Mouse (Mus musculus) yolk sac, embryonic 10.5 days (tissue): ENCODE measurements around the gene Armc2.

Experiments used
- DNase-seq: peaks from one replicate; pipeline ENCODE4 v3.0.0-alpha.2; 2017; ENCODE audit warnings: low spot score

The Armc2 gene

DNA sequence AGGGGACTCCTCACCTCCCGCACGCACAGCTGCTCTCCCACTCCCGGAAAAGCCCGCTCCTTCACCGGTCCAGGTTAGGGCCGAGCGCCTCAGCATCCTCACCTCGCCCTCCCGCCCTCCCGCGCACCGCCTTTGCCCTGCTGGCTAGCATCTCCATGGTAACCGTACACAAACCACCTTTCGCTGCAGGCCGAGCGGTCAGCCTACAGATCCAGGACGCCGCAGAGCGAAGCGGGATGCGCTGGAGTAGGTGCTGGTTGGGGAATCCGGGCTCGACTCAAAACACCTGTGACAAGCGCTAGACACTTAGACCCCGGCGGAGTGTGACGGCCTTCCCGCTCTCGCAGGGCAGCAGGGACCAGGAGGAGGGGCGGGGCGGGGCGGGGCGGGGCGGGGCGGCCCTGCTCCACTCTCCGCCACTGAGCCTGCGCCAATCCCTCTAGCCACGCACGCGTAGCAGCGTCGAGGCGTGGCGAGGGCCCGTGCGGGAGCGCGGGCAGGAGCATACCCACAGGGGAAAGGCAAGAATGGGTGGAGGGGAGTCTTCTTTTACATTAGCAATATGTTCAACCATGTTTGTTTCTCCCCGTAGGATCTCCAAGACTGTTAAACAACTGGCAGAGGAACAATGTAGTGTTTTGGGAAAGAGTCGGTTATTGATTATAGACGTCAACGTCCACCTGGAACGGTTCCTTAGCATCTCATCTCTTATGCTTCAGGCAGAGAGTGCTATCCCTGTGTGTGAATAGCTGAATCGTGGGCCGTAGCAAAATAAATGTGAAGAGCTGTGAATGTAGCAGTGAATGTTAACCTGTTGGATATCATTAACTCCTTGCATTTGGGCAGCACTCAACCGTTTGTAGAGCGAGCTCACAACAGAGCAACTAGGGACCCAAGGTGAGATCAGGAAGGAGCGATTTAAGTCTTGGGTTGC, at the start of gene Armc2:
Gene Armc2, minus strand, starts transcription at position 427 of the 934 bp plus-strand sequence.
- DNase-seq, result peak; percentile 82

- no peak for DNase-seq
Measured at GRCm38 (mm10) chr10:42064446-42064845, 46.2 kb upstream of the Armc2 start.

DNA sequence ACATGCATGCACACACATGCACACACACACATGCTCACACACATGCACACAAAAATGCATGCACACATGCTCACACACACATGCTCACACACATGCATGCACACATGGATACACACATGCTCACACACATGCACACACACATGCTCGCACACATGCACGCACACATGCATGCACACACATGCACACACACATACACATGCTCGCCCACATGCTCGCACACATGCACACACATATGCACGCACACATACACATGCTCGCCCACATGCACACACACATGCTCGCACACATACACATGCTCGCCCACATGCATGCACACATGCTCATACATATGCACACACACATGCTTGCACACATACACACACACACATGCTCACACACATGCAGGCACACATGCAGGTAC, 41.3 kb upstream of the Armc2 start:
- no peak for DNase-seq

DNA sequence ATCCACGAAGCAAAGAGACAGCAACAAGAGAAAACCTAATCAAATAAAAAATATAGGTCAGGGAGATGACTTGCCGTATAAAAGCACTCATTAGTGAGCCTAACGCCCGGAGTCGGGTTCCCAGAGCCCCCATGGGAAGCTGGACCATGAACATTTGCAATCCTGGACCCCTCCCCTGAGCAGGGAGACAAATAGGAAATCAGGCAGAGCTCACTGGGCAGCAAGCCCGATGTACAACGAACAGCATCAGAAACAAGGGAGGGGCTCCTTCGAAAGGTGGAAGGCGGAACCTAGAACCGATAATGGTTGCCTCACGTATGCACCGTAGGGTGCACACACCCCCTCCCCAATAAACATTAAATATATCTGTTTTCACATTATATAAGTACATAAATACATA, 39.5 kb upstream of the Armc2 start:
- no peak for DNase-seq

- DNase-seq, result peak; percentile 9
Measured at GRCm38 (mm10) chr10:42057231-42057601, 39.0 kb upstream of the Armc2 start.

- no peak for DNase-seq
Measured at GRCm38 (mm10) chr10:42056486-42057230, 38.4 kb upstream of the Armc2 start.

- DNase-seq, result no peak
Measured at GRCm38 (mm10) chr10:42055224-42056165, 37.3 kb upstream of the Armc2 start.

DNA sequence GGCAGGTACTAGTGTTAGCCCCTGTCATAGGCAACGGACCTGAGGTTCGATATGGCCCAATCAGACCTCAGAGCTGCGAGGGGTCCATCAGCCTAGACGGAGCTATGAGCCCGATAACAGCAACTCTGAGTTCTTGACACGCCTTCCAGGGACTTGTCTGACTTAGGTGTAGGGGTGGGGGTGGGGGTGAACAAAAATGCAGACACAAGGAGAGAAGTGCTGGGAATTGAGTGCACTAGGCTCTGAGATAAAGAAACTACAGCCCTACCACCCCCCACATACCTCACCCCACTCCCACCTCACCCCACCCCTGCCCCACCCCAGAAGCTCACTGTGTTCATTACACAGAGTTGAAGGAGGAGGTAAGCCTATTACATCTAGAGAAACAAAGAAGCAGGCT, 32.8 kb upstream of the Armc2 start:
- no peak for DNase-seq

DNA sequence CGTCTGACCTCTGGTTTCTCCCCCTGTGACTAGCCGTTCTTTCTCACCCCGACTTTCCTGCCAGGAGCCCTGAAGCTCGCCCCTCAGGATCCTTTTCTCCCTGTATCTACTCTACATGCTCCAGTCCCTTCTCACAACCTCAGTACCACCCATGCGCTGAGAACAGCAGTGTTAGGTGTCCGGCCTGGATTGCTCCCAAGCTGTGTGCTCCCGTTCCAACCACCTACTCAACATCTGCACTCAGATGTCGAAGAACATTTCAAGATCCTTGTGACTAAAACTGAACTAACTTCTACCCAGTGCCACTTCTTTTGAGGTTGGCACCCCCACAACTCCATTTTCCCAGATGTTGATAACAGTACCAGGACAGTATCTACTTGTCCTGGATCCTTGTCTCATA, 30.4 kb upstream of the Armc2 start:
- no peak for DNase-seq

GRCm38 (mm10) chr10:42044574-42044973, 26.3 kb upstream of the Armc2 start:
- DNase-seq, result no peak

- DNase-seq, result no peak
Measured at GRCm38 (mm10) chr10:42043307-42043706, 25.1 kb upstream of the Armc2 start.

- DNase-seq, result no peak
Measured at GRCm38 (mm10) chr10:42042881-42043280, 24.6 kb upstream of the Armc2 start.

GRCm38 (mm10) chr10:42042087-42042486, 23.8 kb upstream of the Armc2 start:
- DNase-seq, result no peak

- peak; percentile 26 for DNase-seq
Measured at GRCm38 (mm10) chr10:42038571-42038970, 20.3 kb upstream of the Armc2 start.

- no peak for DNase-seq
Measured at GRCm38 (mm10) chr10:42037301-42037870, 19.1 kb upstream of the Armc2 start.

- peak; percentile 2 for DNase-seq
Measured at GRCm38 (mm10) chr10:42036846-42037245, 18.6 kb upstream of the Armc2 start.

- no peak for DNase-seq
Measured at GRCm38 (mm10) chr10:42033571-42033970, 15.3 kb upstream of the Armc2 start.

- DNase-seq, result peak; percentile 48
Measured at GRCm38 (mm10) chr10:42031021-42031420, 12.8 kb upstream of the Armc2 start.

GRCm38 (mm10) chr10:42029502-42029901, 11.3 kb upstream of the Armc2 start:
- no peak for DNase-seq

- DNase-seq, result no peak
Measured at GRCm38 (mm10) chr10:42027337-42027736, 9.1 kb upstream of the Armc2 start.

DNA sequence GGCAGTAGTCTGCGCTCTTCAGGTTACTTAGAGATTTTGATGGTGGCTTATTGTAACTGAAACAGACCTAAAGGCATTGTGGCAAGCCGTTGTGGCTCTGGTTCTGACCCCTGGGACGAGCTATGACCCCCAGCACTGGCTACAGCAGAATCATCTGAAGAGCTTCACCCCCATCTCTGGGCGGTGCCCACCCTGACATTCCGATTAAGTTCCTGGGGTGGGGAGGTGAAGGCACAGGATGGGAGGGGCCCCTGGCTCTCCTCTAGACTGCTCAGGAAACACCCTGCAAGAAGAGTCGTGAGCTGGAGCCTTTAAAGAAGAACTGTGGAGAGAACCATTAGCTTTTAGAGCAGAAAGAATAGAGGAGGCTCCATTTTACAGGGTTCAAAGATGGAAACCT, 6.2 kb upstream of the Armc2 start:
- no peak for DNase-seq

DNA sequence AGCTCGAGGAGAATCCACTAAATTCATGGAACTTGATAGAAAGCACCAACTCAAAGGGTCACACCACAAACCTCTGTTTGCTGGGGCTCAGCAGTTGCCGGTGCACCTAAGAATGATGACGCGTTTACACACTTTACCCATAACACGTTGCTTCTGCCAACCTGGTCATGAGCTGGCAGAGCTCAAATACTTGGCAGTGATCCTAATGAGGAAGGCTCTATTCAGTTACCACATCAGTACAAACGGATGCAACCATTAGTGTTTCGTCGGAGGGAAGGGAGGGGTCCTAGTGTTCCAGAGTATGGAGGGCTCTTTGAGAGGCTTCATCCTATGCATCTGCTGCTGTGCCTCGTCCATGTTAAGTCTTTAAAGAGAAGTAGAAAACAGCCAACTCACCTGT, 3.3 kb upstream of the Armc2 start:
- DNase-seq, result no peak
